Mouse (Mus musculus) ovary, postnatal 14 days (tissue): Measurements from ENCODE around the gene Lsr.
A peak's percentile ranks its signal among the peaks of the same experiment; 100 is the strongest.
"Not testable (repeated sequence)": the region's sequence is repeated elsewhere in the genome, so short reads cannot be mapped to it uniquely, and the experiment has no call there.

Experiments
- DNase-seq: peaks from one replicate; pipeline ENCODE4 v3.0.0; 2022; ENCODE audit warnings: low spot score

The Lsr gene

GRCm38 (mm10) chr7:30962862-30963261 is 10.4 kb downstream of the Lsr start:
- no peak for DNase-seq

GRCm38 (mm10) chr7:30959786-30960349 is 13.4 kb downstream of the Lsr start:
- no peak for DNase-seq

GRCm38 (mm10) chr7:30958866-30959487 is 14.3 kb downstream of the Lsr start:
- no peak for DNase-seq

GRCm38 (mm10) chr7:30958109-30958865 is 15.0 kb downstream of the Lsr start:
- no peak for DNase-seq

GRCm38 (mm10) chr7:30957367-30957783 is 15.9 kb downstream of the Lsr start:
- peak; percentile 85 for DNase-seq

- peak; percentile 62 for DNase-seq
Measured at GRCm38 (mm10) chr7:30956756-30957366, 16.4 kb downstream of the Lsr start, which contains the start of gene Usf2. Usf2 (minus strand) TSS chr7:30956803.

- no peak for DNase-seq
Measured at GRCm38 (mm10) chr7:30956357-30956751, 16.9 kb downstream of the Lsr start.

GRCm38 (mm10) chr7:30955584-30956356 is 17.5 kb downstream of the Lsr start:
- DNase-seq: peak; percentile 91

GRCm38 (mm10) chr7:30954971-30955520 is 18.2 kb downstream of the Lsr start:
- no peak for DNase-seq

GRCm38 (mm10) chr7:30954036-30954435 is 19.2 kb downstream of the Lsr start:
- DNase-seq: no peak

- no peak for DNase-seq
Measured at GRCm38 (mm10) chr7:30953459-30953858, 19.8 kb downstream of the Lsr start.

- DNase-seq: no peak
Measured at GRCm38 (mm10) chr7:30952441-30953265, 20.6 kb downstream of the Lsr start.

GRCm38 (mm10) chr7:30949902-30950301 is 23.4 kb downstream of the Lsr start:
- DNase-seq: not testable (repeated sequence)

- DNase-seq: no peak
Measured at GRCm38 (mm10) chr7:30945876-30946275, 27.4 kb downstream of the Lsr start.

- not testable (repeated sequence) for DNase-seq
Measured at GRCm38 (mm10) chr7:30945466-30945865, 27.8 kb downstream of the Lsr start.

GRCm38 (mm10) chr7:30944706-30945105 is 28.6 kb downstream of the Lsr start:
- not testable (repeated sequence) for DNase-seq

- no peak for DNase-seq
Measured at GRCm38 (mm10) chr7:30943909-30944635, 29.2 kb downstream of the Lsr start, which contains the start of gene Hamp. Hamp (minus strand) TSS chr7:30944032.

GRCm38 (mm10) chr7:30942365-30942764 is 30.9 kb downstream of the Lsr start:
- DNase-seq: not testable (repeated sequence)

- DNase-seq: not testable (repeated sequence)
Measured at GRCm38 (mm10) chr7:30940070-30940469, 33.2 kb downstream of the Lsr start.
